Mouse (Mus musculus) liver, embryonic 16.5 days (tissue): ENCODE measurements around the gene Mettl3. TPM values are rescaled to one million over a fixed set of nuclear protein-coding genes. Genes with fewer than 3 reads are reported as not detected.

ENCODE experiments used
- ATAC-seq: fragments of 200-750 bp; cut with Nextera tagmentation; 2 replicates; pipeline ENCODE4 v1.8.0; 2017; ENCODE audit warnings: low read depth, mild to moderate bottlenecking, moderate number of reproducible peaks, moderate library complexity
- H3K27ac ChIP-seq: fragments of 300-500 bp; sonication (generic); 2 replicates; pipeline ENCODE4 v1.5.1; 2014; ENCODE audit warnings: mild to moderate bottlenecking, low read length
- H3K27me3 ChIP-seq: fragments of 300-500 bp; sonication (generic); 2 replicates; pipeline ENCODE4 v1.6.1; 2014; ENCODE audit warnings: low read depth, low read length, mixed read lengths; ENCODE audit not compliant: control insufficient read depth, insufficient read depth
- H3K36me3 ChIP-seq: fragments of 300-500 bp; sonication (generic); 2 replicates; pipeline ENCODE4 v1.6.1; 2014; ENCODE audit warnings: mild to moderate bottlenecking; ENCODE audit not compliant: control insufficient read depth, insufficient read depth
- H3K4me1 ChIP-seq: fragments of 300-500 bp; sonication (generic); 2 replicates; pipeline ENCODE4 v1.6.1; 2014; ENCODE audit warnings: low read depth, low read length, mixed read lengths; ENCODE audit not compliant: control insufficient read depth
- H3K4me2 ChIP-seq: fragments of 300-500 bp; sonication (generic); 2 replicates; pipeline ENCODE4 v1.6.1; 2014; ENCODE audit warnings: low read depth, low read length, mixed read lengths
- H3K4me3 ChIP-seq: fragments of 300-500 bp; sonication (generic); 2 replicates; pipeline ENCODE4 v1.5.1; 2014; ENCODE audit warnings: low read depth, mild to moderate bottlenecking, low read length
- H3K9ac ChIP-seq: fragments of 300-500 bp; sonication (generic); 2 replicates; pipeline ENCODE4 v1.6.1; 2014; ENCODE audit warnings: low read depth, low read length
- H3K9me3 ChIP-seq: fragments of 300-500 bp; sonication (generic); replicated peaks from 2 replicates; pipeline ENCODE4 v1.6.1; 2016; ENCODE audit warnings: low read length; ENCODE audit not compliant: control insufficient read depth
- WGBS: fragments of 180-500 bp; shearing (Covaris S2); extraction: QIAGEN DNeasy Blood & Tissue Kit; methylation state at CpG from one replicate; pipeline ENCODE4 v1.1.7; 2014; ENCODE audit not compliant: insufficient replicate concordance; 5-methylcytosine and 5-hydroxymethylcytosine counted together
- polyA plus RNA-seq: library from polyadenylated mRNA; unstranded; fragments of >200 nt; fragmentation: Nextera tagmentation; extraction: Ambion mirVana; gene quantifications from 2 replicates; pipeline ENCODE4 v1.2.1, GENCODE M21; 2015

Gene Mettl3
- polyA plus RNA-seq, 1 experiment from 2014 or later: 15.0 TPM

DNA sequence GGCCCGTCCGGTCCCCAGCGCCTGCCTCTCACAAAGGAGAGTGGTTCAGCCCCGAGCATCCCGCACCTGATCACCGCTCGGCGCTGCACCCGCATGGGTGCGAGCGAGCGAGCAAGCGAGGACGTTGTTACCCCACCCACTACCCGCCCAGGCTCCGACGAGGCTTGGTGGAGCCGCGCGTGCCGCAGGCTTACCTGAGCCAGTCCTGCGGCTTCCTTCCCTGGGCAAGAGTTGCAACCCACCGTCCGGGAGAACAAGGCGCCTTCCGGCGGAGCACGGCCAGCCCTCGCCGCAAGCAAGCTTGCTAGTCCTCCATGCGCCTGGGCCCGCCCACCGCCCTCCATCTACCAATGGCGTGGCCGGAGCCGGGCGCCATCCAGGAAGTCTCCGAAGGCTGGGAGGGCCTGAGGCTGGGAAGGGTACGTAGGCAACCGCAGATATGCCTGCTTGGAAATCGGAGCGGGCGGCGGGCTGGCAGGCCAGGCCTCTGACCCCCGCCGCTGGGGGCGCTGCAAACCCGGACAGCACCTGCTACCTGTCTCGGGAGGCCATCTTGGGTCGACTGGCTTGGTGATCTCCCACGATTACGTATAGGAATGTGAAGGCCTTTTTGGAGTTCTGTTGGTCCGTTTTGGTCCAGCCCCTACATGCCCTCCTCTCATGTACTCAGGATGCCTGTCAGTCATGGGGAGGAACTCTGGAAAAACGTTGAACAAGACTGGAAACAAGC lies 47.3 kb downstream of the Mettl3 start, which contains the start of gene Chd8:
TSS of gene Chd8 (minus strand) at position 297 of the 730 bp plus-strand sequence.
- Histone ChIP-seq H3K27ac (peak within 1 kb of the TSS; percentile 92), H3K9me3 (no peaks in the 10 kb centered on the region), H3K9ac (peak within 1 kb of the TSS; percentile 84), H3K27me3 (no peaks in the 10 kb centered on the region), H3K36me3 (no peaks in the 10 kb centered on the region), H3K4me1 (peaks cover 18% of the 10 kb centered on the region), H3K4me3 (peak within 1 kb of the TSS; percentile 83), H3K4me2 (peak within 1 kb of the TSS; percentile 95)
- under 1% methylated on average over 47 of the region's 54 CpGs for WGBS
- ATAC-seq: peak; percentile 99

GRCm38 (mm10) chr14:52256311-52257175 lies 48.4 kb downstream of the Mettl3 start:
- 3% methylated on average over 18 of the region's 18 CpGs for WGBS
- H3K9me3 ChIP-seq: no peaks in the 10 kb centered on the region
- peak overlapping the region; percentile 84 for H3K9ac ChIP-seq

GRCm38 (mm10) chr14:52246129-52246528 lies 58.8 kb downstream of the Mettl3 start:
- H3K9me3 ChIP-seq: no peaks in the 10 kb centered on the region
- no peak overlapping the region for H3K4me2 ChIP-seq
- no peak overlapping the region for H3K27ac ChIP-seq
- H3K4me1 ChIP-seq: peaks cover 17% of the 10 kb centered on the region
- 63% methylated on average over 4 of the region's 4 CpGs for WGBS
- no peak overlapping the region for H3K4me3 ChIP-seq
- ATAC-seq: no peak
- no peak overlapping the region for H3K9ac ChIP-seq
- H3K27me3 ChIP-seq: no peaks in the 10 kb centered on the region
- no peaks in the 10 kb centered on the region for H3K36me3 ChIP-seq

More at GRCm38 (mm10) chr14:52256311-52257175, 48.4 kb downstream of the Mettl3 start:
- H3K4me1 ChIP-seq: peaks cover 18% of the 10 kb centered on the region
- peak overlapping the region; percentile 92 for H3K27ac ChIP-seq
- H3K4me2 ChIP-seq: peak overlapping the region; percentile 95
- no peak for ATAC-seq
- no peaks in the 10 kb centered on the region for H3K27me3 ChIP-seq
- no peaks in the 10 kb centered on the region for H3K36me3 ChIP-seq
- peak overlapping the region; percentile 83 for H3K4me3 ChIP-seq

Other genes with a start within 250 kb of the Mettl3 start
- gene Hnrnpc, start 201.1 kb downstream of the Mettl3 start, polyA plus RNA-seq: 202 and 237 TPM in 2 replicates
- 34.5 and 35.9 TPM in 2 replicates for gene Rpgrip1, start 194.4 kb downstream of the Mettl3 start, polyA plus RNA-seq
- gene Supt16, start 107.7 kb downstream of the Mettl3 start, polyA plus RNA-seq: 26.2 and 28.5 TPM in 2 replicates
- 11.6 and 12.6 TPM in 2 replicates for gene Chd8, start 47.3 kb downstream of the Mettl3 start, polyA plus RNA-seq
- 16.8 and 18.8 TPM in 2 replicates for gene Tox4, start 26.0 kb downstream of the Mettl3 start, polyA plus RNA-seq
- gene Rab2b, start 25.6 kb downstream of the Mettl3 start, polyA plus RNA-seq: 3.0 and 3.1 TPM in 2 replicates
- 0.72 and 0.99 TPM in 2 replicates for gene Sall2, start 23.6 kb upstream of the Mettl3 start, polyA plus RNA-seq
- not detected in 2 replicates for gene Olfr1513, start 51.3 kb upstream of the Mettl3 start, polyA plus RNA-seq
- gene Olfr1512, start 74.0 kb upstream of the Mettl3 start, polyA plus RNA-seq: not detected in 2 replicates
- gene Olfr1511, start 92.3 kb upstream of the Mettl3 start, polyA plus RNA-seq: not detected in 2 replicates
- not detected in 2 replicates for gene Olfr1510, start 109.2 kb upstream of the Mettl3 start, polyA plus RNA-seq
- gene Olfr1509, start 137.9 kb upstream of the Mettl3 start, polyA plus RNA-seq: not detected in 2 replicates
- not detected in 2 replicates for gene Olfr1508, start 162.4 kb upstream of the Mettl3 start, polyA plus RNA-seq
- gene Olfr1507, start 190.6 kb upstream of the Mettl3 start, polyA plus RNA-seq: not detected in 2 replicates